Mouse (Mus musculus) midbrain, embryonic 10.5 days (tissue): Measurements from ENCODE around the gene Frat2. TPM values are rescaled to one million over a fixed set of nuclear protein-coding genes. Genes with fewer than 3 reads are reported as not detected.

ENCODE experiments used
- DNase-seq: peaks from one replicate; pipeline ENCODE4 v3.0.0-alpha.2; 2017; ENCODE audit warnings: low spot score
- H3K27ac ChIP-seq: fragments of 300-500 bp; sonication (generic); replicated peaks from 2 replicates; pipeline ENCODE4 v1.5.1; 2016; ENCODE audit warnings: mild to moderate bottlenecking
- H3K27me3 ChIP-seq: fragments of 300-500 bp; sonication (generic); 2 replicates; pipeline ENCODE4 v1.6.1; 2016; ENCODE audit warnings: low read depth, mild to moderate bottlenecking; ENCODE audit not compliant: poor library complexity, severe bottlenecking
- H3K36me3 ChIP-seq: fragments of 300-500 bp; sonication (generic); 2 replicates; pipeline ENCODE4 v1.6.1; 2016; ENCODE audit warnings: mild to moderate bottlenecking, moderate library complexity
- H3K4me1 ChIP-seq: fragments of 300-500 bp; sonication (generic); 2 replicates; pipeline ENCODE4 v1.6.1; 2016
- H3K4me3 ChIP-seq: fragments of 300-500 bp; sonication (generic); 2 replicates; pipeline ENCODE4 v1.5.1; 2016; ENCODE audit warnings: mild to moderate bottlenecking, moderate library complexity
- H3K9me3 ChIP-seq: fragments of 300-500 bp; sonication (generic); replicated peaks from 2 replicates; pipeline ENCODE4 v1.6.1; 2016; ENCODE audit warnings: mild to moderate bottlenecking
- WGBS: fragments of 180-500 bp; shearing (Covaris S2); methylation state at CpG from one replicate; pipeline ENCODE4 v1.1.7; 2016; 5-methylcytosine and 5-hydroxymethylcytosine counted together
- polyA plus RNA-seq: library from polyadenylated mRNA; unstranded; fragments of >200 nt; fragmentation: Nextera tagmentation; extraction: Ambion mirVana; gene quantifications from 2 replicates; pipeline ENCODE4 v1.2.1, GENCODE M21; 2016

The Frat2 gene
- polyA plus RNA-seq, 1 experiment from 2014 or later, result 5.4 TPM

- peaks cover 6% of the 10 kb centered on the region; the same call in 1 of the 2 replicates for H3K27me3 ChIP-seq
- 86% methylated on average over 7 of the region's 7 CpGs for WGBS
- no peaks in the 10 kb centered on the region for H3K36me3 ChIP-seq
- no peak overlapping the region for H3K27ac ChIP-seq
- peaks cover 19% of the 10 kb centered on the region for H3K4me1 ChIP-seq
- H3K4me3 ChIP-seq, result no peak overlapping the region
- no peak for DNase-seq
- no peaks in the 10 kb centered on the region for H3K9me3 ChIP-seq
Measured at GRCm38 (mm10) chr19:41841105-41841750, 6.7 kb downstream of the Frat2 start.

DNA sequence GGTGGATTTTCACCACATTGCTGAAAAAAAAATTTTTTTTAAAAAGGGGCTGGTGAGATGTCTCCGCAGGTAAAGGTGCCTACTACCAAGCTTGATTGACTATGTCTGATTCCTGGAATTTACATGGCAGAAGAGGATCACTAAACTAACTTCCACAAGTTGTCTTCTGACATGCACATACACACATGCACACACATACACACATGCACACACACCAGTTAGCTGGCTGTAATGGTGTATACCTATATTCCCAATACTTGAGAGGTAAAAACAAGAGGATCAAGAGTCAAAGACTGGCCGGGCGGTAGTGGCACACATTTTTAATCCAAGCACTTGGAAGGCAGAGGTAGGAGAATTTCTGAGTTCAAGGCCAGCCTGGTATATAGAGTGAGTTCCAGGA, 8.2 kb downstream of the Frat2 start:
- Histone ChIP-seq H3K27me3 (peaks cover 6% of the 10 kb centered on the region; the same call in 1 of the 2 replicates), H3K36me3 (no peaks in the 10 kb centered on the region), H3K27ac (no peak overlapping the region), H3K9me3 (no peaks in the 10 kb centered on the region), H3K4me3 (no peak overlapping the region), H3K4me1 (peaks cover 25% of the 10 kb centered on the region)
- WGBS, result 93% methylated on average over 3 of the region's 3 CpGs
- DNase-seq, result no peak

GRCm38 (mm10) chr19:41838808-41839207, 9.1 kb downstream of the Frat2 start:
- no peaks in the 10 kb centered on the region for H3K9me3 ChIP-seq
- H3K27ac ChIP-seq, result no peak overlapping the region
- WGBS, result 73% methylated on average over 6 of the region's 6 CpGs
- DNase-seq, result no peak
- H3K4me1 ChIP-seq, result peaks cover 25% of the 10 kb centered on the region
- H3K27me3 ChIP-seq, result peaks cover 9% of the 10 kb centered on the region; the same call in 1 of the 2 replicates
- no peak overlapping the region for H3K4me3 ChIP-seq
- H3K36me3 ChIP-seq, result no peaks in the 10 kb centered on the region

DNA sequence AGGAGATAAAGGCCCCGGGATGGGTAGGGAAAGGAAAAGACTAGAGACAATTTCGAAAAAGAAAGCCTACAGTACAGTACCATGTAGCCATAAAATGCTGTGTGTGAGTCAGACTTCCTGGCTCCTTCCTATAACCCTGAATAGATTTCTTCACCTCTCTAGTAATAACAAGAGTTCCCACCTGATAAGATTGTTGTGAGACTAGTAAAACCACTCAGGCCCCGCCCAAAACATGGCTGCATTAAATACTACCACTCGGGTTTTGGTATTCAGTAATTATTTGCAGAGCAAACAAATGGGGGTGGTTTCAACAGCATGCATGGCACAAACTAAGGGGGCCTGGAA, 10.0 kb downstream of the Frat2 start:
- DNase-seq, result no peak
- H3K4me1 ChIP-seq, result peaks cover 27% of the 10 kb centered on the region
- no peak overlapping the region for H3K27ac ChIP-seq
- 80% methylated on average over 4 of the region's 4 CpGs for WGBS
- no peak overlapping the region for H3K4me3 ChIP-seq
- H3K36me3 ChIP-seq, result no peaks in the 10 kb centered on the region
- H3K9me3 ChIP-seq, result no peaks in the 10 kb centered on the region
- H3K27me3 ChIP-seq, result peaks cover 18% of the 10 kb centered on the region

DNA sequence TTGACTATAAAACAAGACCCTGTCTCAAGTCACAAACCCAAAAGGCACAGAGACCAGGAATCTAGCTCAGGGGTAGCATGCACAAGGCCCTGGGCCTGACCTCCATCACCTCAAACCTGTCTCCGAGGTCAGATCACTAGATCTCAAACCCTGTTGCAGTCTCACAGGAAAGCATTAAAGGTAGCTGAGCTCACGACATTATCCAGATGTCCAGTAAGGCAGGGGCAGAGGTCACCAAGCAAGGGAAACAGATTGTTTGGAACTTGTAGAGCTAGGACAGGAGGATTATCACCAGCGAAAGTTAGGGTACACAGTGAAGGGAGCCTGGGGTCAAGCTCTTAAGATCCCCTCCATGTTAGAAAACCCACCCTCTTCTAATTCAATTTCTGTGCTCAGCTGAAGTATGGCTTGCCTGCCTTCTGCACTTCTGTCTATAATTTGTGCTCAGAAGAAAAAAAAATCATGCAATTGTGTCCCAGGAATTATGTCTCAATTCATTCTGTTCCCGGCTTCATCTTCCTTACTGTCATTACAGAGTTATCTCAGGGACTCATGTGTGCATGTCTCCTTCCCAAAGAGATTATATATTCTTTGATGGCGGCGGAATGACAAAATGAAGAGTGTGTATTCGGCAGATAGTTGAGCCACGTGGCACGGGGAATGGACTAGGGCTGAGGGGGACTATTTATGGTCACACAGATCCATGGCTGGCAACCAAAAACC, 10.6 kb downstream of the Frat2 start:
- WGBS, result 76% methylated on average over 9 of the region's 9 CpGs
- Histone ChIP-seq H3K36me3 (no peaks in the 10 kb centered on the region), H3K9me3 (no peaks in the 10 kb centered on the region), H3K27me3 (peaks cover 24% of the 10 kb centered on the region), H3K4me3 (no peak overlapping the region), H3K4me1 (peaks cover 33% of the 10 kb centered on the region), H3K27ac (no peak overlapping the region)
- no peak for DNase-seq

GRCm38 (mm10) chr19:41836719-41837118, 11.2 kb downstream of the Frat2 start:
- no peak for DNase-seq
- H3K27me3 ChIP-seq, result peaks cover 30% of the 10 kb centered on the region
- H3K27ac ChIP-seq, result no peak overlapping the region
- no peak overlapping the region for H3K4me3 ChIP-seq
- H3K9me3 ChIP-seq, result no peaks in the 10 kb centered on the region
- no peaks in the 10 kb centered on the region for H3K36me3 ChIP-seq
- WGBS, result 61% methylated on average over 3 of the region's 3 CpGs
- peaks cover 39% of the 10 kb centered on the region for H3K4me1 ChIP-seq

DNA sequence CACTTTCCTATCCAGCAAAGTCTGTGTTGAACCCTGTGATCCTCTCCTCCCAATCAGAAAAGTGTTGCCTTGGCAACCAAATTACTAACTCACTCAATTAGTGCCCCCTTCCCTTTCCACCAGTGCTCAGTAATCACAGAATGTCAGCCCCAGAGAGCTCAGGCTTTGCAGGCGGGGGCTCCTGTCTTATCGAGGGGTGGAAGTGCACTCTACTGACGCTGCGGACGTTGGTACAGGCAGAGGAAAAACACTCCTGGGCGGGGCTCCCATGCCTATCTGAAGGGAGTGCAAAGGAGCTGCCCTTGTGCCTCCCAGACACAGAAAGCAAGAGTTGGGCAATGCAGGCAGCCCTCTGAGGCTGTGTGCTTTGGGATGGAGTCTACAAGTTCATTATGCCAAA, 12.1 kb downstream of the Frat2 start:
- Histone ChIP-seq H3K9me3 (no peaks in the 10 kb centered on the region), H3K4me1 (peaks cover 48% of the 10 kb centered on the region), H3K4me3 (peak overlapping the region; percentile 34; the same call in 1 of the 2 replicates), H3K27me3 (peaks cover 37% of the 10 kb centered on the region), H3K36me3 (no peaks in the 10 kb centered on the region), H3K27ac (no peak overlapping the region)
- DNase-seq, result no peak
- WGBS, result 2% methylated on average over 6 of the region's 6 CpGs

DNA sequence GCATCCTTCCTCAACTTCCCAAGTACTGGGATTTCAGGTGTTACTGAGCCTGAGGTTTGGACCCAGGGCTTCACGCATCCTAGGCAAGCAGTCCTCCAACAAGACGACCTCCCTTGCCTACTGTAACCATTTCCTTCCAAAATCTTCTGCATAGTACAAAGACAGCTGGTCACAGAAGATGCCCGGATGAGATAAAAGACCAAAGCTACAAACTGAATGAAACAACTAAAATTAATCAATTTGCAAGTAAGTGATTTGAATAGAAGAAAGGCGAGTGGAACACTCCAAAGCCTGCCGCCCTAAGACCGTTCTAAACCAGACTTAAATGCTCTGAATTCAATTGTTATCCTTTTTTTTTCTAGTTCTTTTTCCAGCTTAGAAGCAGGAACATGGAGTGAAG, 12.5 kb downstream of the Frat2 start:
- no peak overlapping the region for H3K27ac ChIP-seq
- 52% methylated on average over 6 of the region's 6 CpGs for WGBS
- 0 out of 2 replicates have a peak overlapping the region, but pooled peaks have one; percentile 34 for H3K4me3 ChIP-seq
- H3K36me3 ChIP-seq, result no peaks in the 10 kb centered on the region
- no peaks in the 10 kb centered on the region for H3K9me3 ChIP-seq
- peaks cover 52% of the 10 kb centered on the region for H3K4me1 ChIP-seq
- peaks cover 41% of the 10 kb centered on the region for H3K27me3 ChIP-seq
- DNase-seq, result no peak

DNA sequence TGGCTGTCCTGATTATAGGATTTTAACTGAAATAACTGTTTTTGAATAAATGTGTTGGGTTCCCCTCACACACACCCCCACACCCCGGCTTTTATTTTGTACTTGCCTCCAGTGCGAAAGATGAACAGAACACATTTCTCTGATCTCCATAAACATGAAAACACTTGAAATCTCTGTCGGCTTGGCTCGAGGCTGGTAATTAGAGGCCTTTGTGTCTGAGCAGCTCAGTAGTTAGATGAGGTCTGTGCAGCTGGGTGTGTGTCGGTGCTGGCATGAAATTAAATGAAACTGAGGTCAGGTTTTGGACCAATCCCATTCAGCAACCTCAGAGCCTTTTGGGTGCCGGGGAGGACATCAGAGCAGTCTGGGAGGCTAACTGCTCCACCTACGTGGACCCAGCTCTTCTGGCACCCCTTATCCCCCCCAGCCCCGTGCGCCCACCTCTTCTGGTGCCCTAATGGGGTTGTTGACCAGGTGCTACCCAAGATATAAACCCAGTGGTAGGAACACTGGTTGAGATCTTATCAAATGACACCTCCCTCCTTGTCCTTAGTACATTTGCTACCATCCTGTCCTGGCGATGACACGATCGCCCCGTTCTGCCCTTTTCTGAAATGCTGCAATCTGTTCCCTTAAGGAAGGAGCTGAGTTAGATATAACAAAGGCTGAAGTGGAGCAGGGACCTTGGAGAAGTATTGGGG, 15.3 kb downstream of the Frat2 start:
- Histone ChIP-seq H3K4me1 (peaks cover 59% of the 10 kb centered on the region), H3K9me3 (no peaks in the 10 kb centered on the region), H3K27ac (no peak overlapping the region), H3K27me3 (peaks cover 43% of the 10 kb centered on the region), H3K36me3 (no peaks in the 10 kb centered on the region), H3K4me3 (peak overlapping the region; percentile 84; the same call in 1 of the 2 replicates)
- 77% methylated on average over 13 of the region's 13 CpGs for WGBS
- DNase-seq, result no peak

GRCm38 (mm10) chr19:41831718-41832391, 16.1 kb downstream of the Frat2 start:
- no peaks in the 10 kb centered on the region for H3K9me3 ChIP-seq
- WGBS, result 4% methylated on average over 14 of the region's 14 CpGs
- H3K4me3 ChIP-seq, result peak overlapping the region; percentile 84
- peak overlapping the region; percentile 19; the same call in 1 of the 2 replicates for H3K27ac ChIP-seq
- peaks cover 54% of the 10 kb centered on the region for H3K4me1 ChIP-seq
- H3K27me3 ChIP-seq, result peaks cover 43% of the 10 kb centered on the region
- peak; percentile 34 for DNase-seq
- H3K36me3 ChIP-seq, result no peaks in the 10 kb centered on the region

- Histone ChIP-seq H3K27me3 (peaks cover 37% of the 10 kb centered on the region), H3K4me1 (peaks cover 47% of the 10 kb centered on the region), H3K9me3 (no peaks in the 10 kb centered on the region), H3K36me3 (no peaks in the 10 kb centered on the region), H3K27ac (peak overlapping the region; percentile 97), H3K4me3 (peak overlapping the region; percentile 84)
- WGBS, result 1% methylated on average over 19 of the region's 19 CpGs
- DNase-seq, result peak; percentile 31
Measured at GRCm38 (mm10) chr19:41831101-41831570, 16.8 kb downstream of the Frat2 start.
